Mouse (Mus musculus) adrenal gland, postnatal 14 days (tissue): ENCODE measurements around the gene Myadm. TPM values are rescaled to one million over a fixed set of nuclear protein-coding genes. Genes with fewer than 3 reads are reported as not detected.

Source experiments
- total RNA-seq: library from RNA; stranded (reverse); gene quantifications from 2 replicates; pipeline ENCODE4 v1.2.3, GENCODE M21; 2021

Gene Myadm
- total RNA-seq, 1 experiment from 2014 or later: 99.3 TPM

Other genes with a start within 250 kb of the Myadm start
- gene AU018091, start 119.9 kb upstream of the Myadm start, total RNA-seq: not detected in 2 replicates
- 0.15 TPM in 1 of 2 replicates, not detected in the other for gene Nlrp12, start 39.3 kb upstream of the Myadm start, total RNA-seq
- 2.1 and 2.3 TPM in 2 replicates for gene Prkcg, start 99 bp downstream of the Myadm start, total RNA-seq
- 7.3 and 10.9 TPM in 2 replicates for gene Cacng7, start 43.9 kb downstream of the Myadm start, total RNA-seq
- gene Cacng8, start 101.6 kb downstream of the Myadm start, total RNA-seq: 2.8 and 4.3 TPM in 2 replicates
- not detected in 2 replicates for gene Cacng6, start 135.1 kb downstream of the Myadm start, total RNA-seq
- 2.8 and 3.4 TPM in 2 replicates for gene Tarm1, start 213.5 kb downstream of the Myadm start, total RNA-seq